Mouse (Mus musculus) kidney, embryonic 15.5 days (tissue): Measurements from ENCODE around the gene Polr2e. TPM values are rescaled to one million over a fixed set of nuclear protein-coding genes. Genes with fewer than 3 reads are reported as not detected.
A peak's percentile ranks its signal among the peaks of the same experiment; 100 is the strongest.

ENCODE experiments used
- ATAC-seq: fragments of 200-750 bp; cut with Nextera tagmentation; replicated peaks from 2 replicates; pipeline ENCODE4 v1.8.0; 2017; ENCODE audit warnings: moderate TSS enrichment; ENCODE audit not compliant: low FRiP score
- H3K27ac ChIP-seq: fragments of 300-500 bp; sonication (generic); 2 replicates; pipeline ENCODE4 v1.5.1; 2015; ENCODE audit warnings: mild to moderate bottlenecking, inconsistent platforms
- H3K27me3 ChIP-seq: fragments of 300-500 bp; sonication (generic); 2 replicates; pipeline ENCODE4 v1.6.1; 2015; ENCODE audit warnings: inconsistent platforms
- H3K36me3 ChIP-seq: fragments of 300-500 bp; sonication (generic); 2 replicates; pipeline ENCODE4 v1.6.1; 2015; ENCODE audit warnings: inconsistent platforms
- H3K4me1 ChIP-seq: fragments of 300-500 bp; sonication (generic); 2 replicates; pipeline ENCODE4 v1.6.1; 2015; ENCODE audit warnings: inconsistent platforms
- H3K4me2 ChIP-seq: fragments of 300-500 bp; sonication (generic); 2 replicates; pipeline ENCODE4 v1.6.1; 2015; ENCODE audit warnings: moderate library complexity, mild to moderate bottlenecking, inconsistent platforms
- H3K4me3 ChIP-seq: fragments of 300-500 bp; sonication (generic); replicated peaks from 2 replicates; pipeline ENCODE4 v1.5.1; 2015; ENCODE audit warnings: mild to moderate bottlenecking, inconsistent platforms
- H3K9ac ChIP-seq: fragments of 300-500 bp; sonication (generic); 2 replicates; pipeline ENCODE4 v1.6.1; 2015; ENCODE audit warnings: mild to moderate bottlenecking, inconsistent platforms
- H3K9me3 ChIP-seq: fragments of 300-500 bp; sonication (generic); replicated peaks from 2 replicates; pipeline ENCODE4 v1.6.1; 2016; ENCODE audit warnings: inconsistent platforms
- WGBS: fragments of 180-500 bp; shearing (Covaris S2); methylation state at CpG from one replicate; pipeline ENCODE4 v1.1.7; 2015; ENCODE audit warnings: mixed read lengths; 5-methylcytosine and 5-hydroxymethylcytosine counted together
- polyA plus RNA-seq: library from polyadenylated mRNA; unstranded; fragments of >200 nt; fragmentation: Nextera tagmentation; extraction: Ambion mirVana; gene quantifications from 2 replicates; pipeline ENCODE4 v1.2.1, GENCODE M21; 2015

Polr2e gene
- polyA plus RNA-seq, 1 experiment from 2014 or later: 243 TPM

- ATAC-seq: peak; percentile 74
- Histone ChIP-seq H3K4me1 (peaks cover 24% of the 10 kb centered on the region), H3K9ac (peak overlapping the region; percentile 33; the same call in 1 of the 2 replicates), H3K27me3 (peaks cover 19% of the 10 kb centered on the region), H3K36me3 (no peaks in the 10 kb centered on the region), H3K27ac (peak overlapping the region; percentile 77), H3K4me2 (peak overlapping the region; percentile 62), H3K4me3 (peak overlapping the region; percentile 42), H3K9me3 (no peaks in the 10 kb centered on the region)
- 13% methylated on average over 20 of the region's 20 CpGs for WGBS
Observed at GRCm38 (mm10) chr10:80019471-80020131, 20.0 kb downstream of the Polr2e start.

GRCm38 (mm10) chr10:80018739-80019297, 20.8 kb downstream of the Polr2e start:
- peaks cover 31% of the 10 kb centered on the region for H3K4me1 ChIP-seq
- H3K9me3 ChIP-seq: no peaks in the 10 kb centered on the region
- peak overlapping the region; percentile 42 for H3K4me3 ChIP-seq
- 0 out of 2 replicates have a peak overlapping the region, but pooled peaks have one; percentile 33 for H3K9ac ChIP-seq
- H3K27ac ChIP-seq: peak overlapping the region; percentile 77
- ATAC-seq: peak; percentile 65
- H3K27me3 ChIP-seq: peaks cover 27% of the 10 kb centered on the region
- peak overlapping the region; percentile 62 for H3K4me2 ChIP-seq
- 4% methylated on average over 15 of the region's 15 CpGs for WGBS
- H3K36me3 ChIP-seq: no peaks in the 10 kb centered on the region

- Histone ChIP-seq H3K27ac (0 out of 2 replicates have a peak overlapping the region, but pooled peaks have one; percentile 2), H3K4me1 (peaks cover 36% of the 10 kb centered on the region)
- WGBS: 84% methylated on average over 14 of the region's 14 CpGs
Observed at GRCm38 (mm10) chr10:80017771-80018170, 21.8 kb downstream of the Polr2e start.

GRCm38 (mm10) chr10:80017361-80017760, 22.2 kb downstream of the Polr2e start:
- Histone ChIP-seq H3K9me3 (no peaks in the 10 kb centered on the region), H3K27ac (no peak overlapping the region), H3K36me3 (no peaks in the 10 kb centered on the region), H3K4me2 (no peak overlapping the region), H3K9ac (no peak overlapping the region), H3K27me3 (peaks cover 42% of the 10 kb centered on the region), H3K4me1 (peaks cover 36% of the 10 kb centered on the region), H3K4me3 (no peak overlapping the region)
- ATAC-seq: no peak
- 74% methylated on average over 3 of the region's 3 CpGs for WGBS

More at GRCm38 (mm10) chr10:80017771-80018170, 21.8 kb downstream of the Polr2e start:
- Histone ChIP-seq H3K9me3 (no peaks in the 10 kb centered on the region), H3K27me3 (peaks cover 38% of the 10 kb centered on the region), H3K9ac (no peak overlapping the region), H3K4me3 (no peak overlapping the region), H3K4me2 (no peak overlapping the region), H3K36me3 (no peaks in the 10 kb centered on the region)
- ATAC-seq: no peak

GRCm38 (mm10) chr10:80016931-80017330, 22.7 kb downstream of the Polr2e start:
- H3K27me3 ChIP-seq: peaks cover 46% of the 10 kb centered on the region
- H3K36me3 ChIP-seq: 0 out of 2 replicates have a peak, but pooled peaks cover under 1% of the 10 kb centered on the region
- H3K27ac ChIP-seq: no peak overlapping the region
- 84% methylated on average over 10 of the region's 10 CpGs for WGBS
- no peak overlapping the region; the same call in 1 of the 2 replicates for H3K4me3 ChIP-seq
- H3K9ac ChIP-seq: no peak overlapping the region
- H3K9me3 ChIP-seq: no peaks in the 10 kb centered on the region
- H3K4me1 ChIP-seq: peaks cover 36% of the 10 kb centered on the region
- no peak overlapping the region for H3K4me2 ChIP-seq
- no peak for ATAC-seq

- no peak within 1 kb of the TSS for H3K9ac ChIP-seq
- no peak for ATAC-seq
- H3K36me3 ChIP-seq: peaks cover 4% of the 10 kb centered on the region
- no peak within 1 kb of the TSS; the same call in 1 of the 2 replicates for H3K4me3 ChIP-seq
- 69% methylated on average over 11 of the region's 11 CpGs for WGBS
- H3K9me3 ChIP-seq: no peaks in the 10 kb centered on the region
- H3K4me1 ChIP-seq: peaks cover 36% of the 10 kb centered on the region
- H3K27me3 ChIP-seq: peaks cover 50% of the 10 kb centered on the region
- no peak within 1 kb of the TSS for H3K4me2 ChIP-seq
- no peak within 1 kb of the TSS for H3K27ac ChIP-seq
Observed at GRCm38 (mm10) chr10:80016511-80016910, 23.1 kb downstream of the Polr2e start, which contains the start of gene Arhgap45. TSS of gene Arhgap45 (plus strand) at chr10:80016653.

- no peak overlapping the region for H3K4me3 ChIP-seq
- H3K4me1 ChIP-seq: peaks cover 34% of the 10 kb centered on the region
- H3K27me3 ChIP-seq: peaks cover 50% of the 10 kb centered on the region
- 74% methylated on average over 10 of the region's 10 CpGs for WGBS
- no peak overlapping the region for H3K4me2 ChIP-seq
- no peak overlapping the region for H3K9ac ChIP-seq
- ATAC-seq: no peak
- H3K9me3 ChIP-seq: peaks cover 3% of the 10 kb centered on the region; the same call in 1 of the 2 replicates
- no peak overlapping the region for H3K27ac ChIP-seq
- H3K36me3 ChIP-seq: peaks cover 13% of the 10 kb centered on the region
Observed at GRCm38 (mm10) chr10:80015583-80015982, 24.0 kb downstream of the Polr2e start.

- Histone ChIP-seq H3K4me2 (no peak overlapping the region; the same call in 1 of the 2 replicates), H3K9ac (no peak overlapping the region), H3K4me3 (no peak overlapping the region), H3K4me1 (peaks cover 25% of the 10 kb centered on the region), H3K27me3 (peaks cover 50% of the 10 kb centered on the region), H3K36me3 (peaks cover 22% of the 10 kb centered on the region), H3K9me3 (peaks cover 3% of the 10 kb centered on the region; the same call in 1 of the 2 replicates), H3K27ac (no peak overlapping the region)
- WGBS: 25% methylated on average over 28 of the region's 28 CpGs
- ATAC-seq: no peak
Observed at GRCm38 (mm10) chr10:80014484-80015290, 24.9 kb downstream of the Polr2e start.

- no peak overlapping the region for H3K9ac ChIP-seq
- WGBS: 35% methylated on average over 25 of the region's 25 CpGs
- peaks cover 50% of the 10 kb centered on the region for H3K27me3 ChIP-seq
- no peak overlapping the region for H3K27ac ChIP-seq
- no peak overlapping the region for H3K4me3 ChIP-seq
- peaks cover 14% of the 10 kb centered on the region for H3K4me1 ChIP-seq
- peaks cover 3% of the 10 kb centered on the region; the same call in 1 of the 2 replicates for H3K9me3 ChIP-seq
- ATAC-seq: no peak
- H3K36me3 ChIP-seq: peaks cover 27% of the 10 kb centered on the region
- no peak overlapping the region for H3K4me2 ChIP-seq
Observed at GRCm38 (mm10) chr10:80013609-80014008, 26.0 kb downstream of the Polr2e start.

GRCm38 (mm10) chr10:80011740-80012139, 27.9 kb downstream of the Polr2e start:
- no peak overlapping the region for H3K4me3 ChIP-seq
- peaks cover 3% of the 10 kb centered on the region; the same call in 1 of the 2 replicates for H3K9me3 ChIP-seq
- H3K27me3 ChIP-seq: peaks cover 46% of the 10 kb centered on the region
- H3K36me3 ChIP-seq: peaks cover 30% of the 10 kb centered on the region
- no peak overlapping the region for H3K27ac ChIP-seq
- no peak for ATAC-seq
- 82% methylated on average over 6 of the region's 6 CpGs for WGBS
- no peak overlapping the region for H3K9ac ChIP-seq
- no peak overlapping the region for H3K4me2 ChIP-seq
- peaks cover 12% of the 10 kb centered on the region; the same call in 1 of the 2 replicates for H3K4me1 ChIP-seq

- no peak overlapping the region for H3K27ac ChIP-seq
- H3K4me1 ChIP-seq: peaks cover 19% of the 10 kb centered on the region
- no peak overlapping the region for H3K4me2 ChIP-seq
- WGBS: 86% methylated on average over 8 of the region's 8 CpGs
- ATAC-seq: no peak
- H3K27me3 ChIP-seq: peaks cover 19% of the 10 kb centered on the region
- H3K9me3 ChIP-seq: no peaks in the 10 kb centered on the region
- H3K4me3 ChIP-seq: no peak overlapping the region
- no peak overlapping the region for H3K9ac ChIP-seq
- peaks cover 7% of the 10 kb centered on the region; the same call in 1 of the 2 replicates for H3K36me3 ChIP-seq
Observed at GRCm38 (mm10) chr10:80004233-80004705, 35.3 kb downstream of the Polr2e start.
